Mouse (Mus musculus) erythroblast, embryonic 14.5 days (primary cell): ENCODE measurements around the gene Prkce. TPM values are rescaled to one million over a fixed set of nuclear protein-coding genes. Genes with fewer than 3 reads are reported as not detected.

Source experiments
- H3K27me3 ChIP-seq: 2 replicates; pipeline ENCODE4 v1.6.1; 2012; ENCODE audit warnings: inconsistent platforms; ENCODE audit not compliant: control insufficient read depth
- H3K36me3 ChIP-seq: 2 replicates; pipeline ENCODE4 v1.6.1; 2012; ENCODE audit warnings: mild to moderate bottlenecking, inconsistent platforms; ENCODE audit not compliant: control insufficient read depth
- H3K4me1 ChIP-seq: 2 replicates; pipeline ENCODE4 v1.6.1; 2012; ENCODE audit warnings: inconsistent platforms; ENCODE audit not compliant: control insufficient read depth
- H3K4me3 ChIP-seq: replicated peaks from 2 replicates; pipeline ENCODE3; 2012; ENCODE audit warnings: moderate library complexity, mild to moderate bottlenecking, inconsistent platforms
- H3K9me3 ChIP-seq: 2 replicates; pipeline ENCODE4 v1.6.1; 2012; ENCODE audit warnings: low read length, inconsistent platforms, mixed read lengths; ENCODE audit not compliant: control insufficient read depth
- GATA1 ChIP-seq: IDR thresholded peaks from 2 replicates; pipeline ENCODE4 v1.6.1; 2012; ENCODE audit warnings: low read length, inconsistent platforms, mixed read lengths
- TAL1 ChIP-seq: IDR thresholded peaks from 3 replicates; pipeline ENCODE4 v1.6.1; 2012; ENCODE audit warnings: low read length, inconsistent platforms, mixed read lengths
- polyA plus RNA-seq: library from polyadenylated mRNA; stranded (reverse); fragments of >175 nt; gene quantifications from 2 replicates; pipeline ENCODE4 v1.2.3, GENCODE M21; 2012

The Prkce gene
- polyA plus RNA-seq, 1 experiment: 0.04 TPM

DNA sequence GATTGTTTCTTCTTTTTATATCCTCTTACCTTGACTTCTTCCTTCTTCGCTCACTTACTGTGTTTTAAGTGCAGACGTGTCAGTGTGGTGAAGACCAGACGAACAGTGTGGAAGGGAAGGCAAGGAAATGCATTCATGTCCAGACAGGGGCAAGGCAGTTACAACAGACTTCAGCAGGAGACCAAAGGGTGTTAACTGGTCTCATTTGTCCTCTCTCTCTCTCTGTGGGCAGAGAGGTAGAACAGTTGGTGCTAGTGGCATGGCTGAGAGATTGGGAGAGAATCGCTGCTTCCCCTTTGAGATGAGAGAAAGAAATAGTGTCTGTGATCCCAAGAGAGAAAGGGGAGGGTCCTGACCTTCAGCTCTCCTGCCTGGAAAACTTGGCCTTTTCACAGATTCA, 186.5 kb downstream of the Prkce start:
- Histone ChIP-seq H3K27me3 (no peaks in the 10 kb centered on the region), H3K9me3 (no peaks in the 10 kb centered on the region), H3K4me3 (no peak overlapping the region), H3K36me3 (no peaks in the 10 kb centered on the region), H3K4me1 (no peaks in the 10 kb centered on the region)
- TF ChIP-seq GATA1 (no peak), TAL1 (no peak)

- Histone ChIP-seq H3K4me1 (no peaks in the 10 kb centered on the region), H3K4me3 (no peak overlapping the region), H3K27me3 (no peaks in the 10 kb centered on the region), H3K36me3 (no peaks in the 10 kb centered on the region), H3K9me3 (no peaks in the 10 kb centered on the region)
- TF ChIP-seq TAL1 (no peak), GATA1 (no peak)
Measured at GRCm38 (mm10) chr17:86354896-86355295, 187.3 kb downstream of the Prkce start.

DNA sequence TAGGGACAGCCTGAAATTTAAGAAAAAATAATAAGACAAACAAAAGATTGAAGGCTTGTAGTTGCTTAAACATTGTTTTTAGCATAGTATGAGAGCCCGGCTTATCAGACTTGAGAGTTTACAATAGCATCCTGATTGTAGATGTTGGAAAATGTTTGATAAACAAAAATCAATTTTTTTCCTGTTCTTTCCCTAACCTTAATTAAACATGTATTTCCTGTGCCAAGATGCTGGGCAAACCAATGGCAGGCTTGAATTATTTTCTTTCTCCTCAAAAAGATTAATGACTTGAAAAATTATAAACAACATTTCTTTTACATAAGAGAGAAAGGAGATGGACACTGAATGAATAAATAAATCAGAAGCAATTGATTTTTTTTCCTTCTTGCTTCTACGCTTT, 187.7 kb downstream of the Prkce start:
- Histone ChIP-seq H3K36me3 (no peaks in the 10 kb centered on the region), H3K4me1 (no peaks in the 10 kb centered on the region), H3K9me3 (no peaks in the 10 kb centered on the region), H3K27me3 (no peaks in the 10 kb centered on the region), H3K4me3 (no peak overlapping the region)
- TF ChIP-seq GATA1 (no peak), TAL1 (no peak)

- TF ChIP-seq GATA1 (no peak), TAL1 (no peak)
- Histone ChIP-seq H3K4me1 (no peaks in the 10 kb centered on the region), H3K27me3 (no peaks in the 10 kb centered on the region), H3K9me3 (no peaks in the 10 kb centered on the region), H3K36me3 (no peaks in the 10 kb centered on the region), H3K4me3 (no peak overlapping the region)
Measured at GRCm38 (mm10) chr17:86355772-86356451, 188.3 kb downstream of the Prkce start.

GRCm38 (mm10) chr17:86358388-86358787, 190.8 kb downstream of the Prkce start:
- no peaks in the 10 kb centered on the region for H3K4me1 ChIP-seq
- TF ChIP-seq GATA1: no peak
- TF ChIP-seq TAL1: no peak
- no peaks in the 10 kb centered on the region for H3K36me3 ChIP-seq
- H3K27me3 ChIP-seq: no peaks in the 10 kb centered on the region
- H3K4me3 ChIP-seq: no peak overlapping the region
- no peaks in the 10 kb centered on the region for H3K9me3 ChIP-seq

DNA sequence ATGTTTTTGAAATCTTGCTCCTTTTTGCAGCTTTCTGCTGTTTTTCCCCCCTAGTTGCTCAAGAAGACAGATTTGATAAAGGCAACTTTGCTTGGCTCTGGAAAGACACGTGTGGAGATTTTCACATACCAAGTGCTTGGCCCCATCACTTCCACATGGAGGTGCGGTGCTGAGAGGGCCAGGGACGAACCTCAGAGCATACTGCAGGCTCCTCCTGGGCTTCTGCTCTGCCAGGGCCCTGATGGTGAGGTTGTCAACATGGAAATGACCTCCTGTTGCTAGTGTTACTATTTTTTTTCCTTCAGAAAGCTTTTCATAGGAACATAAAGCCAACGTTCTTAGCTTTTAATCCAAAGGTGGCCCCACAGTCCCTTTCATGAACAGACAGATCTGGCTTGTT, 191.3 kb downstream of the Prkce start:
- no peaks in the 10 kb centered on the region for H3K4me1 ChIP-seq
- no peaks in the 10 kb centered on the region for H3K27me3 ChIP-seq
- H3K4me3 ChIP-seq: no peak overlapping the region
- no peaks in the 10 kb centered on the region for H3K9me3 ChIP-seq
- H3K36me3 ChIP-seq: no peaks in the 10 kb centered on the region
- no peak for TF ChIP-seq GATA1
- TF ChIP-seq TAL1: no peak

DNA sequence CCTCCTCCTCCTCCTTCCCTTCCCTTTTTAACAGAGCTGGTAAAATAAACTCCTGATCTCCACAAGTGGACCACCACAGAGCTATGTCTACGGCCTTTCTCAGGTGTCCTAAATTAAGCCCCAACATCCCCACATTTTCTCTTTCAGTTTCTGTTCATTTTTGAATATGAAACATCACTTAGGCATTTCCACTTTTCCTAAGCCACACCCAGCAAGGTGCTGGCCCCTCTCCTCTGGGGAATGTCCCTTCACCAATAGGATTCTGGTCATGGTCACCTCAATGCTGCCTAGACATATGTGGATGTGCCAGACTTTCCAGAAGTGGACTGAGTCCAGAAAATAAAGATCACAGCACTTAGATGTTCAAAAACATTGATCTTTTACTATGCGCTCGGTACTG, 193.3 kb downstream of the Prkce start:
- no peaks in the 10 kb centered on the region for H3K36me3 ChIP-seq
- H3K4me1 ChIP-seq: no peaks in the 10 kb centered on the region
- no peak overlapping the region for H3K4me3 ChIP-seq
- H3K27me3 ChIP-seq: no peaks in the 10 kb centered on the region
- H3K9me3 ChIP-seq: no peaks in the 10 kb centered on the region
- no peak for TF ChIP-seq TAL1
- no peak for TF ChIP-seq GATA1

DNA sequence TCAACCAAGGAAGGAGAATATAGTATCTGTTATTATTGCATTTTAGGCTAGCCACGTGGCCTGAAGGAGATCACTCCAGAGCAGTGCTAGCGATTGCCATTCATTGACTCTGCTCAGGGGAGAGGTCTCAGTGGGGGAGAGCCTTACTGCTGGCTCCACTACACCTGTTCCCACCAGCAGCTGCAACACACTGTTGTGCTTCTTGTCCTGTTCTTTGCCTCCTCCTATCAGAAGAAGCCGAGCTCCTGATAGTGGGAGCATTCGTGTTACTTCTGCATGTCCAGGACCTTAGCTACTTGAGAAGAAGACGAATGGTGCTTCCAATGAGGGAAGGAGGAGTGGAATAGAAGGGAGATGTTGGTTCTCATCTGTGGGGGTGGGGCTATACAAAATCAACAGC, 195.8 kb downstream of the Prkce start:
- H3K4me1 ChIP-seq: no peaks in the 10 kb centered on the region
- H3K9me3 ChIP-seq: no peaks in the 10 kb centered on the region
- H3K36me3 ChIP-seq: no peaks in the 10 kb centered on the region
- TF ChIP-seq GATA1: no peak
- TF ChIP-seq TAL1: no peak
- H3K27me3 ChIP-seq: no peaks in the 10 kb centered on the region
- no peak overlapping the region for H3K4me3 ChIP-seq

DNA sequence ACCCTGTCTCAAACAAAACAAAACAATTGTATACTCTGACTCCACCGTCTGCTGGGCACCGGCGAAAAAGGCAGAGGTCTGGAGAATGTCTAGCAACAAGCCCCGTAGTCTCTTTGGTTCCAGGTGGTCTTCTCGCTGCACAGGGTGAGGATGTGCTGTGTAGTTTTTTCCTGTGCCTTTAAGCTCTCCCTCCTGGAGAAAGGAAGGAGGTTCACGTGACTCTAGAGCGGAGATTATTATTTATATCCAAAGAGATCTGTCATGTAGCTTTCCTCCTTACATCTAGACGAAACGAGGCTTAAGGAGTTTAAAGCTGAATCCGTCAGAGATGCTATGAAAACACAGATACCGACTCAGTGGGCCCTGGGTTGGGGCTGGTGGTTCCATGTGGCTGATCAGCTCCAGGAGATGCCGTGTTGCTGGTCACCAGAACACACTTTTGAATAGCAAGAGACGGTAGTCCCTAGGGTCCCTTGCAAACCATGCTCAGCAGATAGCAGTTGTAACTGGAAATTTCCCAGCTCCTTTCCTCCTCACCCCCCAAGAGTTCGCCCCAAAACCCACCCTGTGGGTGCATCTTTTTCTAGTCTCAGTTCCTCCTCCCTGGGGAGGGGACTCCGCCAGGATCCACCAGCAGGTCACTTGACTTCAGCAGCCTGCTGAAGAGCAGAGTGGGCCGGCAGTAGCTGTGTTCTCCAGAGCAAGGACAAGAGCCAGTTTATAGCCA, 196.9 kb downstream of the Prkce start:
- no peaks in the 10 kb centered on the region for H3K27me3 ChIP-seq
- no peaks in the 10 kb centered on the region for H3K36me3 ChIP-seq
- H3K4me3 ChIP-seq: no peak overlapping the region
- H3K9me3 ChIP-seq: no peaks in the 10 kb centered on the region
- no peak for TF ChIP-seq TAL1
- no peak for TF ChIP-seq GATA1
- no peaks in the 10 kb centered on the region for H3K4me1 ChIP-seq

DNA sequence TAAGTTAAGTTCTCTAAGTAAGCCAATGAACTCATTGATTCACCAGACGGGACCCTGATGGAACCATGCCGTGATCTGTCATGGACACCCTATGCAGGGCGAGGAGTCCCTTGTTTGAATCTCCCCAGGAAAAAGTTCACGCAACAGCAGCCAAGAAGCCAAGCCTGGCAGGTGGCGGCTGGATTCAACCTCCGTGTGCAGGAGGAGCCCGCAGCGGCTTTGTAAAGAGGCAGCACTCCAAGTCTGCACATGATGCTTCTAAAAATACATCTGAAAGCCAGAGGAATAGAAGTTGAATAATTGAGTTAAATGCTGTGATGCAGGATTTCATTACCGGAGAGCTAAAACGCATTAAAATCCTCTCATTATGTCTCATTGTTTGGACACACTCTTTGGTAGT, 199.3 kb downstream of the Prkce start:
- no peak overlapping the region for H3K4me3 ChIP-seq
- no peak for TF ChIP-seq TAL1
- TF ChIP-seq GATA1: no peak
- H3K36me3 ChIP-seq: no peaks in the 10 kb centered on the region
- H3K9me3 ChIP-seq: no peaks in the 10 kb centered on the region
- no peaks in the 10 kb centered on the region for H3K27me3 ChIP-seq
- H3K4me1 ChIP-seq: no peaks in the 10 kb centered on the region
